Mouse (Mus musculus) bone marrow, adult 2 months (tissue): ENCODE measurements around the gene Capn5. TPM values are rescaled to one million over a fixed set of nuclear protein-coding genes. Genes with fewer than 3 reads are reported as not detected.
A peak's percentile ranks its signal among the peaks of the same experiment; 100 is the strongest.

Experiments
- H3K27ac ChIP-seq: fragments of 200-500 bp; 2 replicates; pipeline ENCODE4 v1.5.1; 2012; ENCODE audit warnings: low read depth, mild to moderate bottlenecking, control low read depth, inconsistent platforms, low read length; ENCODE audit not compliant: control insufficient read depth, poor library complexity, insufficient read depth
- H3K4me1 ChIP-seq: fragments of 200-500 bp; 2 replicates; pipeline ENCODE4 v1.6.1; 2011; ENCODE audit warnings: low read length; ENCODE audit not compliant: control insufficient read depth, insufficient read depth
- H3K4me3 ChIP-seq: fragments of 200-500 bp; replicated peaks from 2 replicates; pipeline ENCODE3; 2011; ENCODE audit warnings: mild to moderate bottlenecking, low read depth, low read length, control low read depth; ENCODE audit not compliant: control insufficient read depth
- CTCF ChIP-seq: fragments of 200-500 bp; IDR thresholded peaks from 2 replicates; pipeline ENCODE4 v1.5.1; 2011; ENCODE audit warnings: low read length, control low read depth; ENCODE audit not compliant: control insufficient read depth, insufficient read depth
- POLR2A ChIP-seq: fragments of 200-500 bp; IDR thresholded peaks from 2 replicates; pipeline ENCODE4 v1.6.1; 2011; ENCODE audit warnings: low read depth, mild to moderate bottlenecking, control low read depth, low read length, borderline replicate concordance; ENCODE audit not compliant: control insufficient read depth
- WGBS: fragments of 180-500 bp; shearing (Covaris S2); methylation state at CpG from one replicate; pipeline ENCODE4 v1.1.7; 2018; 5-methylcytosine and 5-hydroxymethylcytosine counted together
- polyA plus RNA-seq: library from polyadenylated mRNA; stranded (reverse); fragments of >200 nt; gene quantifications from 2 replicates; pipeline ENCODE4 v1.2.4, GENCODE M21; 2011; ENCODE audit warnings: low replicate concordance; ENCODE audit not compliant: missing spikeins, insufficient read depth, insufficient read length

Capn5 gene
- polyA plus RNA-seq, 1 experiment = 17.2 TPM

GRCm38 (mm10) chr7:98186637-98187036, 8.6 kb upstream of the Capn5 start:
- H3K4me1 ChIP-seq = no peaks in the 10 kb centered on the region; the same call in 1 of the 2 replicates
- TF ChIP-seq POLR2A (no peak), CTCF (no peak)
- H3K4me3 ChIP-seq = no peak overlapping the region
- no peak overlapping the region for H3K27ac ChIP-seq
- WGBS = 72% methylated on average over 8 of the region's 8 CpGs

GRCm38 (mm10) chr7:98185326-98185725, 7.3 kb upstream of the Capn5 start:
- Histone ChIP-seq H3K4me1 (no peaks in the 10 kb centered on the region; the same call in 1 of the 2 replicates), H3K4me3 (no peak overlapping the region), H3K27ac (no peak overlapping the region)
- WGBS = 54% methylated on average over 6 of the region's 6 CpGs
- TF ChIP-seq POLR2A (no peak), CTCF (no peak)

- Histone ChIP-seq H3K4me1 (peaks cover 2% of the 10 kb centered on the region), H3K27ac (peak overlapping the region; percentile 70), H3K4me3 (peak overlapping the region; percentile 91)
- TF ChIP-seq POLR2A (no peak), CTCF (no peak)
- WGBS = 88% methylated on average over 5 of the region's 5 CpGs
These were observed 622 bp upstream of the Capn5 start for GRCm38 (mm10) chr7:98178560-98179231.

- H3K27ac ChIP-seq = peak overlapping the region; percentile 76
- WGBS = 7% methylated on average over 9 of the region's 9 CpGs
- peak overlapping the region; percentile 76 for H3K4me3 ChIP-seq
- no peak for TF ChIP-seq POLR2A
- no peak for TF ChIP-seq CTCF
- H3K4me1 ChIP-seq = peaks cover 3% of the 10 kb centered on the region
These were observed 527 bp downstream of the Capn5 start for GRCm38 (mm10) chr7:98177566-98177928.

GRCm38 (mm10) chr7:98177071-98177485, 996 bp downstream of the Capn5 start:
- H3K4me1 ChIP-seq = peaks cover 3% of the 10 kb centered on the region
- no peak for TF ChIP-seq CTCF

GRCm38 (mm10) chr7:98176322-98177070, 1.6 kb downstream of the Capn5 start:
- Histone ChIP-seq H3K27ac (peak overlapping the region; percentile 76), H3K4me3 (peak overlapping the region; percentile 57), H3K4me1 (peaks cover 3% of the 10 kb centered on the region)
- WGBS = 49% methylated on average over 8 of the region's 8 CpGs
- no peak for TF ChIP-seq CTCF
- TF ChIP-seq POLR2A = no peak

More at GRCm38 (mm10) chr7:98177071-98177485, 996 bp downstream of the Capn5 start:
- Histone ChIP-seq H3K4me3 (peak overlapping the region; percentile 57), H3K27ac (peak overlapping the region; percentile 76)
- 46% methylated on average over 2 of the region's 2 CpGs for WGBS

GRCm38 (mm10) chr7:98174883-98175755, 3.0 kb downstream of the Capn5 start:
- peak overlapping the region; percentile 12 for H3K4me3 ChIP-seq
- H3K4me1 ChIP-seq = peaks cover 7% of the 10 kb centered on the region

GRCm38 (mm10) chr7:98173408-98173807, 4.7 kb downstream of the Capn5 start:
- H3K4me3 ChIP-seq = no peak overlapping the region
- TF ChIP-seq POLR2A (no peak), CTCF (no peak)
- WGBS = 33% methylated on average over 4 of the region's 4 CpGs
- no peak overlapping the region for H3K27ac ChIP-seq
- H3K4me1 ChIP-seq = peaks cover 7% of the 10 kb centered on the region

More at GRCm38 (mm10) chr7:98174883-98175755, 3.0 kb downstream of the Capn5 start:
- TF ChIP-seq CTCF = no peak
- peak; percentile 53 for TF ChIP-seq POLR2A
- WGBS = 59% methylated on average over 4 of the region's 4 CpGs
- peak overlapping the region; percentile 62 for H3K27ac ChIP-seq

- Histone ChIP-seq H3K27ac (no peak overlapping the region; the same call in 1 of the 2 replicates), H3K4me1 (peaks cover 7% of the 10 kb centered on the region), H3K4me3 (no peak overlapping the region)
- no peak for TF ChIP-seq POLR2A
- no peak for TF ChIP-seq CTCF
- WGBS = 89% methylated on average over 8 of the region's 8 CpGs
These were observed 5.4 kb downstream of the Capn5 start for GRCm38 (mm10) chr7:98172661-98173060.
